Mouse (Mus musculus) megakaryocyte, embryonic 14.5 days (primary cell): ENCODE results near the gene Slc18a2. TPM values are rescaled to one million over a fixed set of nuclear protein-coding genes. Genes with fewer than 3 reads are reported as not detected.

Experiments used
- H3K27me3 ChIP-seq: replicated peaks from 2 replicates; pipeline ENCODE3; 2012; ENCODE audit warnings: inconsistent platforms
- H3K36me3 ChIP-seq: replicated peaks from 2 replicates; pipeline ENCODE3; 2012; ENCODE audit warnings: low read length, inconsistent platforms, mixed read lengths
- H3K4me1 ChIP-seq: 2 replicates; pipeline ENCODE4 v1.6.1; 2012; ENCODE audit warnings: inconsistent platforms
- H3K4me3 ChIP-seq: replicated peaks from 2 replicates; pipeline ENCODE3; 2012; ENCODE audit warnings: moderate library complexity, mild to moderate bottlenecking, inconsistent platforms
- H3K9me3 ChIP-seq: 2 replicates; pipeline ENCODE4 v1.6.1; 2012; ENCODE audit warnings: inconsistent platforms
- FLI1 ChIP-seq: IDR thresholded peaks from 2 replicates; pipeline ENCODE4 v1.6.1; 2012; ENCODE audit warnings: low read length, inconsistent platforms, mixed read lengths
- GATA1 ChIP-seq: IDR thresholded peaks from 3 replicates; pipeline ENCODE4 v1.6.1; 2012; ENCODE audit warnings: mixed read lengths, low read length, inconsistent platforms, borderline replicate concordance
- polyA plus RNA-seq: library from polyadenylated mRNA; stranded (reverse); fragments of >175 nt; gene quantifications from 2 replicates; pipeline ENCODE4 v1.2.3, GENCODE M21; 2012; ENCODE audit warnings: low replicate concordance; ENCODE audit not compliant: insufficient read depth

Gene Slc18a2
- polyA plus RNA-seq, 1 experiment: 1.4 TPM

- TF ChIP-seq GATA1 (no peak), FLI1 (no peak)
- peaks cover 36% of the 10 kb centered on the region for H3K36me3 ChIP-seq
- H3K4me1 ChIP-seq: peaks cover 46% of the 10 kb centered on the region
- H3K27me3 ChIP-seq: peaks cover 18% of the 10 kb centered on the region
- H3K9me3 ChIP-seq: no peaks in the 10 kb centered on the region
- peak overlapping the region; percentile 56 for H3K4me3 ChIP-seq
Observed at GRCm38 (mm10) chr19:59267417-59267963, 6.8 kb downstream of the Slc18a2 start.

DNA sequence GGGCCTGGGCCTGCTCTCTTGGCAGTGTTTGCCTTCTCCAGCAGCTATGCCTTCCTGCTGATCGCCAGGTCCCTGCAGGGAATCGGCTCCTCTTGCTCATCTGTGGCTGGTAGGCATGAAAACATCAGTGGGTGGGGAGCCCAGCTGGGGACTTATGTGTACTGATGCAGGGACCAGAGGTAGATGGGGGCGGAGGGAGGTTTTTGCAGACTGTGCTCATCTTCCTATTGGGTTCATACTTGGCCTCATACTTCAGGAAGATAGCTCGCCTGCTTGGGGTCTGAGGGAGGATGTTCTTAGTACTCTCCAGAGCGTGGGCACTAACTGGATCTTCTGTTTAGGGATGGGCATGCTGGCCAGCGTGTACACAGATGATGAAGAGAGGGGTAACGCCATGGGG is 12.5 kb downstream of the Slc18a2 start:
- TF ChIP-seq FLI1 (no peak), GATA1 (no peak)

DNA sequence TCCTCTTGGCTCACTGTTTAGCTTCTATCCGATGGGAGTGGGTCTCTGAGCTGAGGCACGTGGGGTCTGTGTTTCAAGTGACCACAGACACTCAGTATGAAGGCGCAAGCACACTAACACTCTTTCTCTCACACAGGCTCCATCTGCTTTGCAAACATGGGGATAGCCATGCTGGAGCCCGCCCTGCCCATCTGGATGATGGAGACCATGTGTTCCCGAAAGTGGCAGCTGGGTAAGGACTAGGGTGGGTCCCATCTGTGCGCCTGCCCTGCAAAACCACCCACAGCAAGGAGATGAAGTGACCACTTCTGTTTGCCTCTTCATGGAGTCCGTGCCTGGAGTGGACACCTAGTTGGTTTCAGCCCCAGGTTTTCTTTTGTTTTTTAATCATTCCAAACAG is 15.7 kb downstream of the Slc18a2 start:
- TF ChIP-seq GATA1: no peak
- no peak for TF ChIP-seq FLI1
- H3K36me3 ChIP-seq: peaks cover 81% of the 10 kb centered on the region
- no peak overlapping the region for H3K4me3 ChIP-seq
- H3K4me1 ChIP-seq: peaks cover 7% of the 10 kb centered on the region
- peaks cover 21% of the 10 kb centered on the region for H3K9me3 ChIP-seq
- no peaks in the 10 kb centered on the region for H3K27me3 ChIP-seq

More for the DNA sequence above, 12.5 kb downstream of the Slc18a2 start:
- Histone ChIP-seq H3K27me3 (peaks cover 2% of the 10 kb centered on the region), H3K9me3 (no peaks in the 10 kb centered on the region), H3K36me3 (peaks cover 65% of the 10 kb centered on the region), H3K4me1 (peaks cover 4% of the 10 kb centered on the region; the same call in 1 of the 2 replicates), H3K4me3 (no peak overlapping the region)

- H3K4me1 ChIP-seq: peaks cover 7% of the 10 kb centered on the region
- H3K27me3 ChIP-seq: no peaks in the 10 kb centered on the region
- peaks cover 85% of the 10 kb centered on the region for H3K36me3 ChIP-seq
- no peak overlapping the region for H3K4me3 ChIP-seq
- TF ChIP-seq GATA1: no peak
- H3K9me3 ChIP-seq: peaks cover 21% of the 10 kb centered on the region
Observed at GRCm38 (mm10) chr19:59280841-59281240, 20.1 kb downstream of the Slc18a2 start.

- no peak overlapping the region for H3K4me3 ChIP-seq
- H3K36me3 ChIP-seq: peaks cover 83% of the 10 kb centered on the region
- no peaks in the 10 kb centered on the region for H3K27me3 ChIP-seq
- TF ChIP-seq FLI1 (no peak), GATA1 (no peak)
- H3K4me1 ChIP-seq: peaks cover 7% of the 10 kb centered on the region
- peaks cover 21% of the 10 kb centered on the region for H3K9me3 ChIP-seq
Observed at GRCm38 (mm10) chr19:59282001-59282400, 21.3 kb downstream of the Slc18a2 start.

GRCm38 (mm10) chr19:59289042-59289441 is 28.3 kb downstream of the Slc18a2 start:
- Histone ChIP-seq H3K4me1 (peaks cover 15% of the 10 kb centered on the region), H3K27me3 (no peaks in the 10 kb centered on the region), H3K36me3 (peaks cover 65% of the 10 kb centered on the region), H3K9me3 (no peaks in the 10 kb centered on the region), H3K4me3 (no peak overlapping the region)
- no peak for TF ChIP-seq FLI1
- TF ChIP-seq GATA1: no peak

GRCm38 (mm10) chr19:59289811-59290210 is 29.1 kb downstream of the Slc18a2 start:
- no peaks in the 10 kb centered on the region for H3K27me3 ChIP-seq
- no peak overlapping the region for H3K4me3 ChIP-seq
- H3K9me3 ChIP-seq: no peaks in the 10 kb centered on the region
- TF ChIP-seq GATA1 (no peak), FLI1 (no peak)
- peaks cover 15% of the 10 kb centered on the region for H3K4me1 ChIP-seq
- H3K36me3 ChIP-seq: peaks cover 66% of the 10 kb centered on the region

DNA sequence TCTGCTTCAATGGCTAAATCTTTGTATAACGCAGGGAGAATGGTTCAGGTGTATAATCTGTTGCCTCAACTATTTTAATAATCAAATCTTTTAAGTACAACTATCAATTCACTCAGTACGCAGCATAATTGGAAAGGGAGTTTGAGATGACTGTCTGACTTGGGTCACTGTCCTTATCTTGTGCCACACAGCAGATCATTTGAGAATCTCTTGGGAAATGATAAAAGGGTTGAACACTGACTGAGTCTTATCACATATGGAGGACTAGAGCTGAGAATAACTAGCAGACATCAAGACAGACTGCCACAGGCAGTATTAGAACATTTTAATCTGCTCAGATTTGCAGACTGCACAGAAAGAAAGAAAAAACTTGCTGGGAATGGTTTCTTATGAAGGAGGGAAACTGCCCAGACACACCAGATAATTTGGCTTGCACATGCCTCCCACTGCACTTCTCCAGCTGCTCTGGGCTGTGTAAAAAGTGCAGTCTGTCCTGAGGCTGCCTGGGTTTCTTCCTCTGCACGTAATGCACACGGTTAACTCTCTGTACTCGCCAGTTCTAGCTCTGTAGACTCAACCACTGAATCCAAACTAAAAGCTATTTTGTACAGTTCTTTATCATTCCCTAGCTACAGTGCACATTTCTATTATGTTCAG is 31.6 kb downstream of the Slc18a2 start:
- no peak for TF ChIP-seq FLI1
- no peak for TF ChIP-seq GATA1
- peaks cover 15% of the 10 kb centered on the region for H3K4me1 ChIP-seq
- no peak overlapping the region for H3K4me3 ChIP-seq
- no peaks in the 10 kb centered on the region for H3K27me3 ChIP-seq
- H3K9me3 ChIP-seq: no peaks in the 10 kb centered on the region
- H3K36me3 ChIP-seq: peaks cover 59% of the 10 kb centered on the region

DNA sequence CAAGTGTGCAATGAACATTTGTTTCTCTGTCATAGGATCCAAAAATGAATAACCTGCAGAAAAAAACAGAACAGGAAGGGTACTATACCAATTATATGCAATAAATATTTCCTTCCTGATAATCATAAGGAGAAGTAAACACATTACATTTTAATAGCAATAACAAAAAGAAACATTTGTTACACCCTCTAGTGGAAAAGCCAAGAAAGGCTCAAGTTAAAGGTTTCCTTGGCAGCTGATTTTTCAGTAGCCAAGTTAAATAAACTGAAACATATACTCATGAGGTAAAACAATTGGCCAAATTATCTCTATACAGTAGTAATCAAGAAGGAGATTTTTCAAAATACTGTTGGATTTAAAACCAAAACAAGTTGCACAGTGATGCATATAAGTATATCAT is 54.6 kb downstream of the Slc18a2 start:
- H3K4me1 ChIP-seq: peaks cover 49% of the 10 kb centered on the region
- no peaks in the 10 kb centered on the region for H3K27me3 ChIP-seq
- H3K9me3 ChIP-seq: no peaks in the 10 kb centered on the region
- TF ChIP-seq FLI1 (no peak), GATA1 (no peak)
- H3K4me3 ChIP-seq: no peak overlapping the region
- peaks cover 38% of the 10 kb centered on the region for H3K36me3 ChIP-seq

DNA sequence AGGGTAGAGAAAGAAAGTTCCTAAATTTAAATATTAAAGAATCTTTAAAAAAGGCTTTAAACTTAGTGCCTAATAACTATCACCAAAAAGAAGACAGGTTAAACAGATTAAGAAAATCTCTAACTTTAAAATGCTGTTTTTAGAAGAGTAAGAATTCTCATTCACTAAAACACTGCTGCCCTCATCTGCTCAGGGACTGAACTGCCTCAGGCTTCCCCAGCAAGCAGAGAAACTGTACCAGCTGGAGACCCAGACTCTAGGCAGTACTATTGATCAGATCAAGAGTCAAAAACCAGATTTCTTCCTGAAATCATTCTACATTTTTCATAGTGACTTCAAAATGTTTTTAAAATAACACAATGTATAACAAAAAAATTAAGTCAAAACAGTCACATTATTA is 55.9 kb downstream of the Slc18a2 start:
- Histone ChIP-seq H3K9me3 (no peaks in the 10 kb centered on the region), H3K4me1 (peaks cover 45% of the 10 kb centered on the region), H3K4me3 (no peak overlapping the region), H3K36me3 (peaks cover 38% of the 10 kb centered on the region), H3K27me3 (no peaks in the 10 kb centered on the region)
- TF ChIP-seq GATA1: no peak
- TF ChIP-seq FLI1: no peak
